Mouse (Mus musculus) megakaryocyte-erythroid progenitor cell, adult 5-6 weeks (primary cell): Measurements from ENCODE around the gene Ager. TPM values are rescaled to one million over a fixed set of nuclear protein-coding genes. Genes with fewer than 3 reads are reported as not detected.

Experiments used
- ATAC-seq: replicated peaks from 2 replicates; pipeline ENCODE4 v1.8.0; 2016; ENCODE audit warnings: mild to moderate bottlenecking, inconsistent platforms; ENCODE audit not compliant: severe bottlenecking, poor library complexity, low FRiP score, low TSS enrichment
- total RNA-seq, 2 experiments: library from RNA; stranded (forward) in 1 of 2; stranded (reverse) in 1 of 2; fragments of 200-1000, 215-1000 nt in 1 of 2; fragments of >200 nt in 1 of 2; fragmentation: Nextera tagmentation in 1 of 2; gene quantifications; 2 replicates each; pipeline ENCODE4 v1.2.3; 2014 to 2017

The Ager gene
- total RNA-seq, 2 experiments from 2014 or later, result 6.6 TPM; not detected in 1

GRCm38 (mm10) chr17:34646906-34647787, 49.5 kb downstream of the Ager start, which contains the start of gene Atf6b:
TSS of gene Atf6b (plus strand) at chr17:34647146.
- ATAC-seq, result peak; percentile 92

- ATAC-seq, result no peak
Measured at GRCm38 (mm10) chr17:34648141-34648890, 50.7 kb downstream of the Ager start.

GRCm38 (mm10) chr17:34649106-34649864, 51.6 kb downstream of the Ager start:
- no peak for ATAC-seq

Other genes starting within 250 kb of the Ager start
- not detected in 2 replicates for gene Btnl2, start 243.0 kb upstream of the Ager start, total RNA-seq (2014; fragmentation: Nextera tagmentation)
- gene Btnl2, start 243.0 kb upstream of the Ager start, total RNA-seq (2017), result not detected in 2 replicates
- not detected in 2 replicates for gene Btnl1, start 220.7 kb upstream of the Ager start, total RNA-seq (2014; fragmentation: Nextera tagmentation)
- not detected in 2 replicates for gene Btnl1, start 220.7 kb upstream of the Ager start, total RNA-seq (2017)
- 5.4 and 7.7 TPM in 2 replicates for gene BC051142, start 199.0 kb upstream of the Ager start, total RNA-seq (2014; fragmentation: Nextera tagmentation)
- gene BC051142, start 199.0 kb upstream of the Ager start, total RNA-seq (2017), result 1.4 and 4.7 TPM in 2 replicates
- gene Btnl4, start 120.5 kb upstream of the Ager start, total RNA-seq (2014; fragmentation: Nextera tagmentation), result not detected in 2 replicates
- not detected in 2 replicates for gene Btnl4, start 120.5 kb upstream of the Ager start, total RNA-seq (2017)
- not detected in 2 replicates for gene Btnl6, start 80.5 kb upstream of the Ager start, total RNA-seq (2014; fragmentation: Nextera tagmentation)
- not detected in 2 replicates for gene Btnl6, start 80.5 kb upstream of the Ager start, total RNA-seq (2017)
- 0.22 and 0.66 TPM in 2 replicates for gene Notch4, start 33.6 kb upstream of the Ager start, total RNA-seq (2014; fragmentation: Nextera tagmentation)
- 0.11 and 0.75 TPM in 2 replicates for gene Notch4, start 33.6 kb upstream of the Ager start, total RNA-seq (2017)
- 28.0 and 33.0 TPM in 2 replicates for gene Gpsm3, start 8.1 kb upstream of the Ager start, total RNA-seq (2014; fragmentation: Nextera tagmentation)
- gene Gpsm3, start 8.1 kb upstream of the Ager start, total RNA-seq (2017), result 7.8 and 11.2 TPM in 2 replicates
- gene Pbx2, start 6.6 kb upstream of the Ager start, total RNA-seq (2014; fragmentation: Nextera tagmentation), result 31.1 and 31.3 TPM in 2 replicates
- 23.2 and 31.1 TPM in 2 replicates for gene Pbx2, start 6.6 kb upstream of the Ager start, total RNA-seq (2017)
- gene Rnf5, start 5.8 kb downstream of the Ager start, total RNA-seq (2014; fragmentation: Nextera tagmentation), result 46.9 and 66.2 TPM in 2 replicates
- 13.4 and 20.0 TPM in 2 replicates for gene Rnf5, start 5.8 kb downstream of the Ager start, total RNA-seq (2017)
- 76.3 and 104 TPM in 2 replicates for gene Agpat1, start 6.4 kb downstream of the Ager start, total RNA-seq (2014; fragmentation: Nextera tagmentation)
- gene Agpat1, start 6.4 kb downstream of the Ager start, total RNA-seq (2017), result 19.0 and 51.2 TPM in 2 replicates
- 0.96 and 2.1 TPM in 2 replicates for gene Egfl8, start 18.1 kb downstream of the Ager start, total RNA-seq (2014; fragmentation: Nextera tagmentation)
- 2.6 TPM in 1 of 2 replicates, not detected in the other for gene Egfl8, start 18.1 kb downstream of the Ager start, total RNA-seq (2017)
- gene Ppt2, start 30.6 kb downstream of the Ager start, total RNA-seq (2014; fragmentation: Nextera tagmentation), result 31.3 and 35.4 TPM in 2 replicates
- gene Ppt2, start 30.6 kb downstream of the Ager start, total RNA-seq (2017), result 10.4 and 17.0 TPM in 2 replicates
- 0.59 TPM in 1 of 2 replicates, not detected in the other for gene Prrt1, start 31.7 kb downstream of the Ager start, total RNA-seq (2014; fragmentation: Nextera tagmentation)
- 0.75 TPM in 1 of 2 replicates, not detected in the other for gene Prrt1, start 31.7 kb downstream of the Ager start, total RNA-seq (2017)
- gene Fkbpl, start 46.9 kb downstream of the Ager start, total RNA-seq (2014; fragmentation: Nextera tagmentation), result 5.5 TPM in 2 replicates
- 14.7 and 26.2 TPM in 2 replicates for gene Fkbpl, start 46.9 kb downstream of the Ager start, total RNA-seq (2017)
- 20.6 and 31.3 TPM in 2 replicates for gene Atf6b, start 49.3 kb downstream of the Ager start, total RNA-seq (2014; fragmentation: Nextera tagmentation)
- 8.7 and 11.5 TPM in 2 replicates for gene Atf6b, start 49.3 kb downstream of the Ager start, total RNA-seq (2017)
- gene Tnxb, start 72.7 kb downstream of the Ager start, total RNA-seq (2014; fragmentation: Nextera tagmentation), result not detected in 2 replicates
- gene Tnxb, start 72.7 kb downstream of the Ager start, total RNA-seq (2017), result not detected in 2 replicates
- not detected in 2 replicates for gene C4b, start 146.0 kb downstream of the Ager start, total RNA-seq (2014; fragmentation: Nextera tagmentation)
- not detected in 2 replicates for gene C4b, start 146.0 kb downstream of the Ager start, total RNA-seq (2017)
- gene Cyp21a1, start 206.7 kb downstream of the Ager start, total RNA-seq (2014; fragmentation: Nextera tagmentation), result not detected in 2 replicates
- not detected in 2 replicates for gene Cyp21a1, start 206.7 kb downstream of the Ager start, total RNA-seq (2017)
- 26.8 and 48.2 TPM in 2 replicates for gene Stk19, start 239.1 kb downstream of the Ager start, total RNA-seq (2014; fragmentation: Nextera tagmentation)
- 14.8 and 30.6 TPM in 2 replicates for gene Stk19, start 239.1 kb downstream of the Ager start, total RNA-seq (2017)
- gene Dxo, start 239.2 kb downstream of the Ager start, total RNA-seq (2014; fragmentation: Nextera tagmentation), result 60.8 and 63.4 TPM in 2 replicates
- 24.4 and 28.1 TPM in 2 replicates for gene Dxo, start 239.2 kb downstream of the Ager start, total RNA-seq (2017)